Mouse (Mus musculus) C2C12 (cell line): ENCODE data around the gene Dgkg.

Source experiments
- CEBPB ChIP-seq: IDR thresholded peaks from one replicate; pipeline ENCODE4 v1.6.1; 2011; ENCODE audit warnings: low read depth, mild to moderate bottlenecking, control low read depth, moderate library complexity
- CTCF ChIP-seq: IDR thresholded peaks from one replicate; pipeline ENCODE4 v1.5.1; 2011; ENCODE audit not compliant: control insufficient read depth, insufficient read depth, insufficient read length

DNA sequence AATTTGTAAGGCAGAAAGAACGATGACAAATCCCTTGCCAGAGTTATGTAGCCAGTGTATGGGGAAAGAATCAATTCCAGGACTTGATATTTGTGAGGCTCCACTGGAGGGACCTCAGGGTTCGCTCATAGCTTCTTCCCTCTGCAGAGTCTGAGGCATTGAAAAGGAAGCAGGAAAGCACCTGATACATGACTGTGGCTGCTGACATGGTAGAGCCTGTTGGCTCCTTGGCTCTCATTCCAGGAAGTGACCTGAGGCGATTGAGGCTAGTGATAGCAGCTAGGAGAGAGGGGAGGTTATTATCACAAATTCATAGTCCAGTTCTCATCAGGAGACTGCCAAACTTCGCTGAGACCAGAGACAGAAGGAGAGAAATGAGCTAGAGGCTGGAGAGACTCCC is 17.1 kb upstream of the Dgkg start:
- TF ChIP-seq CTCF (no peak), CEBPB (no peak)
